Mouse (Mus musculus) mesoderm, embryonic 11.5 days (tissue): ENCODE data around the gene Hist3h2a.
A peak's percentile ranks its signal among the peaks of the same experiment; 100 is the strongest.

Experiments
- DNase-seq: peaks from one replicate; pipeline ENCODE4 v3.0.0-alpha.2; 2012; ENCODE audit warnings: low read depth, low spot score

The Hist3h2a gene

GRCm38 (mm10) chr11:58954420-58955142, at the start of gene Hist3h2a, which contains the start of gene Trim17:
TSS of gene Hist3h2a (plus strand) at chr11:58954685.
TSS of gene Trim17 (plus strand) at chr11:58954685.
- peak; percentile 95 for DNase-seq

- peak; percentile 24 for DNase-seq
Observed at GRCm38 (mm10) chr11:58904838-58905237, 49.6 kb upstream of the Hist3h2a start.

GRCm38 (mm10) chr11:58913776-58914175, 40.7 kb upstream of the Hist3h2a start:
- no peak for DNase-seq

GRCm38 (mm10) chr11:58914461-58915028, 39.9 kb upstream of the Hist3h2a start:
- DNase-seq = peak; percentile 28

GRCm38 (mm10) chr11:58916879-58917744, 37.4 kb upstream of the Hist3h2a start:
- peak; percentile 48 for DNase-seq

GRCm38 (mm10) chr11:58917745-58918366, 36.6 kb upstream of the Hist3h2a start, which contains the start of gene Btnl10:
TSS of gene Btnl10 (plus strand) at chr11:58917908.
- DNase-seq = no peak

- DNase-seq = no peak
Observed at GRCm38 (mm10) chr11:58918759-58919158, 35.7 kb upstream of the Hist3h2a start.

- no peak for DNase-seq
Observed at GRCm38 (mm10) chr11:58922420-58922819, 32.1 kb upstream of the Hist3h2a start.

- no peak for DNase-seq
Observed at GRCm38 (mm10) chr11:58926651-58927050, 27.8 kb upstream of the Hist3h2a start.

- no peak for DNase-seq
Observed at GRCm38 (mm10) chr11:58927053-58927452, 27.4 kb upstream of the Hist3h2a start.

- DNase-seq = peak; percentile 39
Observed at GRCm38 (mm10) chr11:58927790-58928651, 26.5 kb upstream of the Hist3h2a start.

- DNase-seq = no peak
Observed at GRCm38 (mm10) chr11:58929055-58929454, 25.4 kb upstream of the Hist3h2a start.

- no peak for DNase-seq
Observed at GRCm38 (mm10) chr11:58929641-58930040, 24.8 kb upstream of the Hist3h2a start.

GRCm38 (mm10) chr11:58930254-58930653, 24.2 kb upstream of the Hist3h2a start:
- no peak for DNase-seq

- DNase-seq = no peak
Observed at GRCm38 (mm10) chr11:58931576-58931975, 22.9 kb upstream of the Hist3h2a start.

- DNase-seq = peak; percentile 37
Observed at GRCm38 (mm10) chr11:58937909-58938308, 16.6 kb upstream of the Hist3h2a start.

- peak; percentile 94 for DNase-seq
Observed at GRCm38 (mm10) chr11:58938322-58939087, 16.0 kb upstream of the Hist3h2a start, which contains the start of gene Rnf187. TSS of gene Rnf187 (minus strand) at chr11:58938916.

GRCm38 (mm10) chr11:58939088-58939439, 15.4 kb upstream of the Hist3h2a start:
- DNase-seq = no peak

GRCm38 (mm10) chr11:58944136-58944535, 10.3 kb upstream of the Hist3h2a start:
- DNase-seq = no peak

GRCm38 (mm10) chr11:58947306-58947705, 7.2 kb upstream of the Hist3h2a start:
- no peak for DNase-seq
